Mouse (Mus musculus) kidney, adult 2 months (tissue): ENCODE measurements around the gene Myoz2.

Source experiments
- CTCF ChIP-seq: fragments of 200-500 bp; conservative IDR thresholded peaks from 2 replicates; pipeline ENCODE4 v1.5.1; 2011; ENCODE audit warnings: low read depth, mild to moderate bottlenecking, control low read depth, low read length, moderate library complexity, mixed read lengths; ENCODE audit not compliant: insufficient read depth, insufficient read length
- POLR2A ChIP-seq: fragments of 200-500 bp; IDR thresholded peaks from one replicate; pipeline ENCODE4 v1.6.1; 2011; ENCODE audit warnings: low read depth, low read length, control low read depth

- no peak for TF ChIP-seq POLR2A
- no peak for TF ChIP-seq CTCF
Observed at GRCm38 (mm10) chr3:123054178-123054577, 19.4 kb upstream of the Myoz2 start.
